In the genomic region with DNA sequence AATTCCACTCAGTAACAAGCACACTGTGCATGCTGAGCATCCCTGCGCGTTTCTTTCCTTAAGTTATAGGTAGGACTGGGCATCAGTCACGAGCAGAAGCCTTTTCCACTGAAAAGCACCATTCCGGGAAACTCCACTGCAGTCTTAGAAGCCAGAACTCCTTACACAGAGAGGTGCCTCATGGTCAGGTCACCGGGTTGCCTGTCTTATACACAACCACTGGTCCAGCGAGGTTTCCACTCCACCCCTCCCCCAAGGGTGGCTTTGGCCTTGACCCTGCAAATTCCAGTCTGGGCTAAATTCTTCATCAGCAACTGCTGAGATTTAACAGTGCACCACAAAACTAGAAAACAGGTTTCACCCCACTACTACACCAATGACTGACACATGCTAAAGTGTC, we compare ENCODE assay signal across 8 mouse cellular contexts. TPM values are rescaled to one million over a fixed set of nuclear protein-coding genes. Genes with fewer than 3 reads are reported as not detected.
DNase-seq lines count a peak whose midpoint lies in the region; ATAC-seq and TF ChIP-seq lines count a peak whose summit lies in the region.

No protein-coding gene starts in this region.

- TF ChIP-seq EP300 in liver, postnatal 0 days (IDR thresholded peaks at IDR 0.05; ENCODE audit: low read depth) = no peak

- no peaks in the 10 kb centered on the region for H3K27me3 ChIP-seq in intestine, embryonic 16.5 days (replicated peaks; ENCODE audit: control insufficient read depth, insufficient read depth, low read length)
- no peaks in the 10 kb centered on the region for H3K27me3 ChIP-seq in liver, postnatal 0 days (ENCODE audit: insufficient read depth, low read length)

- no peak for TF ChIP-seq CTCF in liver, postnatal 0 days (IDR thresholded peaks at IDR 0.05; ENCODE audit: low read depth)

- H3K4me2 ChIP-seq in intestine, embryonic 16.5 days (ENCODE audit: low read depth, low read length) = peak overlapping the region; percentile 97
- H3K4me2 ChIP-seq in liver, postnatal 0 days (ENCODE audit: low read depth, low read length) = peak overlapping the region; percentile 87

- no peak for ATAC-seq in cerebellum, adult (ENCODE audit: insufficient number of reproducible peaks, low FRiP score, low TSS enrichment)
- ATAC-seq in erythroblast, adult 5-6 weeks (replicated peaks; ENCODE audit: low FRiP score, poor library complexity, severe bottlenecking) = 0 out of 2 replicates have a peak, but pooled peaks have one; percentile 26
- no peak for ATAC-seq in intestine, embryonic 16.5 days
- ATAC-seq in liver, postnatal 0 days = no peak

- 29% methylated on average over 6 of the region's 6 CpGs for WGBS in intestine, embryonic 16.5 days
- 50% methylated on average over 6 of the region's 6 CpGs for WGBS in liver, postnatal 0 days (ENCODE audit: insufficient replicate concordance)

- peaks cover 8% of the 10 kb centered on the region; the same call in 1 of the 2 replicates for H3K4me1 ChIP-seq in intestine, embryonic 16.5 days (ENCODE audit: control insufficient read depth, insufficient read depth, low read length)
- H3K4me1 ChIP-seq in liver, postnatal 0 days (ENCODE audit: insufficient read depth) = 0 out of 2 replicates have a peak, but pooled peaks cover 7% of the 10 kb centered on the region

- H3K4me3 ChIP-seq in intestine, embryonic 16.5 days (ENCODE audit: low read length) = peak overlapping the region; percentile 69
- H3K4me3 ChIP-seq in liver, postnatal 0 days (ENCODE audit: low read depth, low read length) = peak overlapping the region; percentile 74

- H3K27ac ChIP-seq in intestine, embryonic 16.5 days (ENCODE audit: low read length) = no peak overlapping the region
- peak overlapping the region; percentile 86 for H3K27ac ChIP-seq in liver, postnatal 0 days (ENCODE audit: low read depth)

- peak; percentile 13 to 18 for DNase-seq in cerebellum, adult 18-20 months
- no peak for DNase-seq in liver, postnatal 0 days
- no peak for DNase-seq in right cerebral cortex, postnatal 14 days
- no peak for DNase-seq in ovary, postnatal 10 days (ENCODE audit: low spot score)
- no peak for DNase-seq in cerebellum, adult 11-12 months

- no peak overlapping the region for H3K9ac ChIP-seq in intestine, embryonic 16.5 days (ENCODE audit: low read depth, low read length)
- peak overlapping the region; percentile 80; the same call in 1 of the 2 replicates for H3K9ac ChIP-seq in liver, postnatal 0 days (replicated peaks)

- peaks cover 7% of the 10 kb centered on the region; the same call in 1 of the 2 replicates for H3K9me3 ChIP-seq in intestine, embryonic 16.5 days (ENCODE audit: control insufficient read depth, low read length)
- no peaks in the 10 kb centered on the region for H3K9me3 ChIP-seq in liver, postnatal 0 days (ENCODE audit: low read length)

- H3K36me3 ChIP-seq in intestine, embryonic 16.5 days (ENCODE audit: control insufficient read depth, insufficient read depth, low read length) = no peaks in the 10 kb centered on the region
- peaks cover 5% of the 10 kb centered on the region for H3K36me3 ChIP-seq in liver, postnatal 0 days (replicated peaks; ENCODE audit: insufficient read depth, low read length)

RNA-seq across cellular contexts. Expression of a gene that starts 1.3 kb away (rescaled TPM):
- 23.4 and 25.4 TPM in 2 replicates for total RNA-seq in erythroblast, adult 5-6 weeks (2015; ENCODE audit: low replicate concordance)
- 22.6 and 26.9 TPM in 2 replicates for total RNA-seq in erythroblast, adult 5-6 weeks (2017; ENCODE audit: low replicate concordance)
- polyA plus RNA-seq in intestine, embryonic 16.5 days (2015; fragmentation: Nextera tagmentation; extraction: Ambion mirVana) = 6.2 and 8.1 TPM in 2 replicates
- 6.0 and 6.5 TPM in 2 replicates for polyA plus RNA-seq in liver, postnatal 0 days (2015; fragmentation: Nextera tagmentation; extraction: Ambion mirVana)

RNA-seq across cellular contexts. Expression of a gene that starts 56.0 kb away (rescaled TPM):
- 5.4 and 5.9 TPM in 2 replicates for total RNA-seq in erythroblast, adult 5-6 weeks (2015; ENCODE audit: low replicate concordance)
- total RNA-seq in erythroblast, adult 5-6 weeks (2017; ENCODE audit: low replicate concordance) = 5.2 and 13.3 TPM in 2 replicates
- polyA plus RNA-seq in intestine, embryonic 16.5 days (2015; fragmentation: Nextera tagmentation; extraction: Ambion mirVana) = 17.0 and 17.2 TPM in 2 replicates
- polyA plus RNA-seq in liver, postnatal 0 days (2015; fragmentation: Nextera tagmentation; extraction: Ambion mirVana) = 2.3 and 2.9 TPM in 2 replicates

Comparison
In these comparisons a context has a peak if more than half of its experiments do, and no peak if none do; other contexts are left out.
1. DNase-seq: peak in cerebellum, adult 18-20 months (2 of 2); none in liver, postnatal 0 days (single experiment), right cerebral cortex, postnatal 14 days (single experiment), ovary, postnatal 10 days (single experiment) and cerebellum, adult 11-12 months (single experiment).